Mouse (Mus musculus) hindbrain, embryonic 12.5 days (tissue): Measurements from ENCODE around the gene Capn12. TPM values are rescaled to one million over a fixed set of nuclear protein-coding genes. Genes with fewer than 3 reads are reported as not detected.

ENCODE experiments used
- ATAC-seq: fragments of 200-750 bp; cut with Nextera tagmentation; 2 replicates; pipeline ENCODE4 v1.8.0; 2017; ENCODE audit warnings: moderate TSS enrichment; ENCODE audit not compliant: low FRiP score
- H3K27ac ChIP-seq: fragments of 300-500 bp; sonication (generic); 2 replicates; pipeline ENCODE4 v1.5.1; 2016; ENCODE audit warnings: mild to moderate bottlenecking
- H3K27me3 ChIP-seq: fragments of 300-500 bp; sonication (generic); 2 replicates; pipeline ENCODE4 v1.6.1; 2016; ENCODE audit warnings: mild to moderate bottlenecking
- H3K36me3 ChIP-seq: fragments of 300-500 bp; sonication (generic); 2 replicates; pipeline ENCODE4 v1.6.1; 2016; ENCODE audit warnings: mild to moderate bottlenecking
- H3K4me1 ChIP-seq: fragments of 300-500 bp; sonication (generic); 2 replicates; pipeline ENCODE4 v1.6.1; 2016
- H3K4me2 ChIP-seq: fragments of 300-500 bp; sonication (generic); replicated peaks from 2 replicates; pipeline ENCODE4 v1.6.1; 2016; ENCODE audit warnings: mild to moderate bottlenecking
- H3K4me3 ChIP-seq: fragments of 300-500 bp; sonication (generic); 2 replicates; pipeline ENCODE4 v1.5.1; 2016; ENCODE audit warnings: mild to moderate bottlenecking
- H3K9ac ChIP-seq: fragments of 300-500 bp; sonication (generic); 2 replicates; pipeline ENCODE4 v1.6.1; 2016; ENCODE audit warnings: mild to moderate bottlenecking, moderate library complexity
- H3K9me3 ChIP-seq: fragments of 300-500 bp; sonication (generic); replicated peaks from 2 replicates; pipeline ENCODE4 v1.6.1; 2016; ENCODE audit warnings: mild to moderate bottlenecking
- WGBS: fragments of 180-500 bp; shearing (Covaris S2); methylation state at CpG from one replicate; pipeline ENCODE4 v1.1.7; 2016; 5-methylcytosine and 5-hydroxymethylcytosine counted together
- polyA plus RNA-seq: library from polyadenylated mRNA; unstranded; fragments of >200 nt; fragmentation: Nextera tagmentation; extraction: Ambion mirVana; gene quantifications from 2 replicates; pipeline ENCODE4 v1.2.1, GENCODE M21; 2016

Capn12 gene
- polyA plus RNA-seq, 1 experiment from 2014 or later, result 0.34 TPM

DNA sequence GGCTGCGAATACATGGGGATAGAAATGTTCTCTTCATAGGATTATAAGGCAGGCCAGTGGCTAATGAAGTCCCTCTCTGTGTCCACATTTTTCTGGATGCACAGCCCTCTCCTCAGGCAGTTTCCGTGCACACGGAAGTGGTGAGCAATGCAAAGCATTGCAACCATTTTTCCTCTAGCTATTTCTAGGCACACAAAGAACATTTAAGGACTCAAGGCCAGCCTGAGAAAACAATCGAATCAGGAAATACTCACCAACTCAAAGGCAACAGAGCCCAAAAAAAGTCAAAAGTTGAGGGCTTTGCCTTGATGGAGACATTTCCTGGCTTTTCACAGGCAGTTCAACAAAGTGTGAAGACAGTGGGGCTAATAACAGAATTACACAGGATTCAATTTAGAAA lies 59.9 kb downstream of the Capn12 start:
- Histone ChIP-seq H3K4me2 (no peak overlapping the region), H3K9ac (no peak overlapping the region), H3K36me3 (no peaks in the 10 kb centered on the region), H3K27me3 (no peaks in the 10 kb centered on the region), H3K9me3 (no peaks in the 10 kb centered on the region), H3K27ac (peak overlapping the region; percentile 71; the same call in 1 of the 2 replicates), H3K4me3 (no peak overlapping the region), H3K4me1 (peaks cover 59% of the 10 kb centered on the region)
- ATAC-seq, result no peak
- WGBS, result 73% methylated on average over 4 of the region's 4 CpGs

DNA sequence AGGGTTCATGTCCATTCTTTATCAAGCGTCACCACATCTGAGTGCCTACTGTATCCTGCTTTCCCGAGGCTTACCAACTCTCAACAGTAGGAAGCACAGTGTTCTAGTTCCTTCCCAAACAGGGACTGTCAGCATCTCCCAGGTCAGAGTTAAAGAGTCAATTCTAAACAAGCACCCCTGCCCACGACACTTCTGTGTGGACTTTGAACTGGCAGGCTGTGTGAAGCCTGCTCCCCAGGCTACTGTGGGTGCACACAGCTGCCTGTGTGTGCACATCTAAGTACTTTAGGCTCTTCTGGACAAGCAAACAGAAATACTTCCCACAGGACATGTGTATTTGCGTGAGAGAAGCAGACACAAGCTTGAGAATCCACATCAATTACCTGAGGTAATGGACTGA lies 60.3 kb downstream of the Capn12 start:
- ATAC-seq, result no peak
- Histone ChIP-seq H3K4me3 (no peak overlapping the region), H3K4me1 (peaks cover 60% of the 10 kb centered on the region)

More for the DNA sequence above, 60.3 kb downstream of the Capn12 start:
- H3K9me3 ChIP-seq, result no peaks in the 10 kb centered on the region
- no peaks in the 10 kb centered on the region for H3K27me3 ChIP-seq
- H3K4me2 ChIP-seq, result no peak overlapping the region
- H3K9ac ChIP-seq, result no peak overlapping the region
- H3K36me3 ChIP-seq, result no peaks in the 10 kb centered on the region
- H3K27ac ChIP-seq, result peak overlapping the region; percentile 71
- WGBS, result 87% methylated on average over 4 of the region's 4 CpGs

Other genes with a start within 250 kb of the Capn12 start
- 7.0 and 8.9 TPM in 2 replicates for gene Fbxo27, start 188.6 kb upstream of the Capn12 start, polyA plus RNA-seq
- gene Fbxo17, start 164.6 kb upstream of the Capn12 start, polyA plus RNA-seq, result 8.5 and 11.1 TPM in 2 replicates
- 107 and 116 TPM in 2 replicates for gene Mrps12, start 139.6 kb upstream of the Capn12 start, polyA plus RNA-seq
- gene Sars2, start 139.4 kb upstream of the Capn12 start, polyA plus RNA-seq, result 25.7 and 28.0 TPM in 2 replicates
- gene Ccer2, start 125.2 kb upstream of the Capn12 start, polyA plus RNA-seq, result 3.2 and 4.0 TPM in 2 replicates
- gene Sirt2, start 114.7 kb upstream of the Capn12 start, polyA plus RNA-seq, result 90.1 and 90.4 TPM in 2 replicates
- 39.8 and 43.0 TPM in 2 replicates for gene Nfkbib, start 113.9 kb upstream of the Capn12 start, polyA plus RNA-seq
- 2.2 and 2.7 TPM in 2 replicates for gene Rinl, start 92.5 kb upstream of the Capn12 start, polyA plus RNA-seq
- gene Hnrnpl, start 72.9 kb upstream of the Capn12 start, polyA plus RNA-seq, result 297 and 345 TPM in 2 replicates
- gene Ech1, start 56.2 kb upstream of the Capn12 start, polyA plus RNA-seq, result 84.7 and 87.8 TPM in 2 replicates
- gene Lgals4, start 47.6 kb upstream of the Capn12 start, polyA plus RNA-seq, result 5.0 and 5.1 TPM in 2 replicates
- 3.1 and 3.5 TPM in 2 replicates for gene Lgals7, start 17.6 kb upstream of the Capn12 start, polyA plus RNA-seq
- gene Actn4, start 80.9 kb downstream of the Capn12 start, polyA plus RNA-seq, result 194 and 200 TPM in 2 replicates
- gene Eif3k, start 100.4 kb downstream of the Capn12 start, polyA plus RNA-seq, result 298 and 331 TPM in 2 replicates
- gene Map4k1, start 100.6 kb downstream of the Capn12 start, polyA plus RNA-seq, result 4.9 and 5.4 TPM in 2 replicates
- 5.2 and 5.7 TPM in 2 replicates for gene Ryr1, start 243.8 kb downstream of the Capn12 start, polyA plus RNA-seq